Mouse (Mus musculus) intestine, postnatal 0 days (tissue): ENCODE measurements around the gene Smyd2. TPM values are rescaled to one million over a fixed set of nuclear protein-coding genes. Genes with fewer than 3 reads are reported as not detected.

Source experiments
- ATAC-seq: fragments of 200-750 bp; cut with Nextera tagmentation; 2 replicates; pipeline ENCODE4 v1.8.0; 2017; ENCODE audit warnings: mild to moderate bottlenecking, moderate TSS enrichment, moderate library complexity
- H3K27ac ChIP-seq: fragments of 300-500 bp; sonication (generic); 2 replicates; pipeline ENCODE4 v1.5.1; 2014; ENCODE audit warnings: mild to moderate bottlenecking, low read depth, low read length, moderate library complexity
- H3K27me3 ChIP-seq: fragments of 300-500 bp; sonication (generic); replicated peaks from 2 replicates; pipeline ENCODE4 v1.6.1; 2014; ENCODE audit warnings: low read length, mixed read lengths; ENCODE audit not compliant: control insufficient read depth, insufficient read depth
- H3K36me3 ChIP-seq: fragments of 300-500 bp; sonication (generic); 2 replicates; pipeline ENCODE4 v1.6.1; 2014; ENCODE audit warnings: mild to moderate bottlenecking, moderate library complexity; ENCODE audit not compliant: control insufficient read depth, insufficient read depth
- H3K4me1 ChIP-seq: fragments of 300-500 bp; sonication (generic); replicated peaks from 2 replicates; pipeline ENCODE4 v1.6.1; 2014; ENCODE audit warnings: antibody characterized with exemption, low read length, mixed read lengths; ENCODE audit not compliant: control insufficient read depth, insufficient read depth
- H3K4me2 ChIP-seq: fragments of 300-500 bp; sonication (generic); replicated peaks from 2 replicates; pipeline ENCODE4 v1.6.1; 2014; ENCODE audit warnings: low read depth, mild to moderate bottlenecking, moderate library complexity
- H3K4me3 ChIP-seq: fragments of 300-500 bp; sonication (generic); 2 replicates; pipeline ENCODE4 v1.5.1; 2014; ENCODE audit warnings: low read depth, low read length
- H3K9ac ChIP-seq: fragments of 300-500 bp; sonication (generic); 2 replicates; pipeline ENCODE4 v1.6.1; 2014; ENCODE audit warnings: mild to moderate bottlenecking, low read depth, low read length
- H3K9me3 ChIP-seq: fragments of 300-500 bp; sonication (generic); 2 replicates; pipeline ENCODE4 v1.6.1; 2016; ENCODE audit warnings: mixed run types; ENCODE audit not compliant: control insufficient read depth
- CTCF ChIP-seq: sonication (generic); IDR thresholded peaks from 2 replicates; pipeline ENCODE4 v1.5.1; 2016; ENCODE audit warnings: low read depth, mild to moderate bottlenecking, control low read depth, antibody characterized with exemption, moderate library complexity
- WGBS: fragments of 180-500 bp; shearing (Covaris S2); extraction: QIAGEN DNeasy Blood & Tissue Kit; methylation state at CpG from one replicate; pipeline ENCODE4 v1.1.7; 2014; 5-methylcytosine and 5-hydroxymethylcytosine counted together
- polyA plus RNA-seq: library from polyadenylated mRNA; unstranded; fragments of >200 nt; fragmentation: Nextera tagmentation; extraction: Ambion mirVana; gene quantifications from 2 replicates; pipeline ENCODE4 v1.2.1, GENCODE M21; 2015

The Smyd2 gene
- polyA plus RNA-seq, 1 experiment from 2014 or later: 48.1 TPM

- Histone ChIP-seq H3K27me3 (no peaks in the 10 kb centered on the region), H3K9ac (no peak overlapping the region), H3K4me1 (no peaks in the 10 kb centered on the region), H3K36me3 (peaks cover 19% of the 10 kb centered on the region; the same call in 1 of the 2 replicates), H3K27ac (no peak overlapping the region), H3K4me2 (no peak overlapping the region), H3K4me3 (no peak overlapping the region), H3K9me3 (no peaks in the 10 kb centered on the region)
- WGBS: 59% methylated on average over 18 of the region's 18 CpGs
- peak; percentile 75 for TF ChIP-seq CTCF
- ATAC-seq: peak; percentile 34; the same call in 1 of the 2 replicates
These were observed 38.5 kb downstream of the Smyd2 start for GRCm38 (mm10) chr1:189883531-189884170.

DNA sequence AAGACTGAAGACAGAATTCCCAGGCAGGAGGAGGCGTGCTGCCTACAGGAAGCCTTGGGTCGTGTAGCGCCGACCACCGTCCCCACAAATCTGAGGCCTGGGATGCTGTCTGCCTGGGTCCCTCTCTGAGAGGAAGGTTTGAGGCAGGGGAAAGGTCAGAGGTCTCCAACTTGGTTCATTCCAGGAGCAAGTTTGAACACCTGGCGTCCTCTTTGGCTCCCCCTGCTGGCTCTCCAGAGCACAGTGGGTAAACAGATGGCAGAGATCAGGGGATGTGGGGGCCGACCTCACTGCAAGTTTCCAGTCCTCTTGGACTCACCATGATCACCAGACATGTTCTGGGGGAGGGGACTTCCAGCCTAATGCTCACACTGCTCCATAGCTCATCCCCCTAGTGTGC is 39.3 kb downstream of the Smyd2 start:
- peak; percentile 86 for TF ChIP-seq CTCF
- ATAC-seq: no peak
- no peak overlapping the region for H3K9ac ChIP-seq
- WGBS: 48% methylated on average over 7 of the region's 7 CpGs
- no peak overlapping the region for H3K4me3 ChIP-seq
- H3K4me1 ChIP-seq: no peaks in the 10 kb centered on the region
- H3K27me3 ChIP-seq: no peaks in the 10 kb centered on the region
- H3K36me3 ChIP-seq: peaks cover 19% of the 10 kb centered on the region; the same call in 1 of the 2 replicates
- H3K27ac ChIP-seq: no peak overlapping the region
- H3K4me2 ChIP-seq: no peak overlapping the region
- no peaks in the 10 kb centered on the region for H3K9me3 ChIP-seq

DNA sequence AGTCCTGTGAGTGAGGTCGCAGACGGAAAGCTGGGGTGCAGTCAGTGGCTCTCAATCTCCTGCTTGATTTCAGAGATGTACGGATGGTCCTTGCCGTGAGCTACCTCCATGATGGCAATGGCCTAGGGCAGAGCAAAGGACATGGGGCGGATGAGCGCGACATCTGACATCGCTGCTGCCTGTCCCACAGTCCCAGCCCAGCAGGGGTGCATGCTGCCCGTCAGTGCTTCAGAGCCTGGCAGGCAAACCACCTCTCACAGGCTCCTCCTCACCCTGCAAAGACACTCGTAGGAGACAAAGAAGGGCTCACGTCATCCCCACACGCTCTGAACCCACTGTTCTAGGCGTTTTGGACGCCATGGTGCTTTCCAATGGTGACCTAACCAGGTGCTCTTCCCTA is 41.4 kb downstream of the Smyd2 start:
- no peaks in the 10 kb centered on the region for H3K27me3 ChIP-seq
- H3K9me3 ChIP-seq: no peaks in the 10 kb centered on the region
- TF ChIP-seq CTCF: no peak
- no peak overlapping the region for H3K9ac ChIP-seq
- no peak for ATAC-seq
- H3K4me3 ChIP-seq: no peak overlapping the region
- H3K36me3 ChIP-seq: peaks cover 8% of the 10 kb centered on the region; the same call in 1 of the 2 replicates
- WGBS: 84% methylated on average over 14 of the region's 14 CpGs
- H3K27ac ChIP-seq: no peak overlapping the region
- no peak overlapping the region for H3K4me2 ChIP-seq
- no peaks in the 10 kb centered on the region for H3K4me1 ChIP-seq

DNA sequence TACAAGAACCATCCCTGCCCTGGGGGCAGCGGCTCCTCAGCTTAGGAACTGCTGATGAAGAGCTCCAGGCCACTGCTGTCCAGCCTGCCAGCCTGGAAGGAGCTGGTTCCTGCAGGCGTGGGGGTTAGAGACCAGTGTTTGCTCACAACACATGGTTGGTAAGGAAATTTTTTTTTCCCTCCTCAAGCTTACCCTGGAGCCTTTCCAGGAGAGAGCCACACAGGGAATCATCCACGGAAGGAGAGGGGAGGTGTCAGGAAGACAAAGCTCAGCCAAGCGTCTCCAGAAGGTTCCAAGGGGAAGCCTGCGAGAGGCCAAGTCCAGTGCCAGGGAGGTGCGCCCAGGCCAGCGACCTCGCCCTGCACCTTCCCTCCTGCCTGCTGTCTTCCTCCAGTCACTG is 42.2 kb downstream of the Smyd2 start:
- H3K4me3 ChIP-seq: no peak overlapping the region
- H3K27me3 ChIP-seq: no peaks in the 10 kb centered on the region
- no peak overlapping the region for H3K4me2 ChIP-seq
- H3K4me1 ChIP-seq: 0 out of 2 replicates have a peak, but pooled peaks cover 4% of the 10 kb centered on the region
- TF ChIP-seq CTCF: no peak
- no peak overlapping the region for H3K9ac ChIP-seq
- peaks cover 5% of the 10 kb centered on the region; the same call in 1 of the 2 replicates for H3K36me3 ChIP-seq
- ATAC-seq: no peak
- H3K27ac ChIP-seq: no peak overlapping the region
- H3K9me3 ChIP-seq: no peaks in the 10 kb centered on the region
- 57% methylated on average over 8 of the region's 8 CpGs for WGBS

DNA sequence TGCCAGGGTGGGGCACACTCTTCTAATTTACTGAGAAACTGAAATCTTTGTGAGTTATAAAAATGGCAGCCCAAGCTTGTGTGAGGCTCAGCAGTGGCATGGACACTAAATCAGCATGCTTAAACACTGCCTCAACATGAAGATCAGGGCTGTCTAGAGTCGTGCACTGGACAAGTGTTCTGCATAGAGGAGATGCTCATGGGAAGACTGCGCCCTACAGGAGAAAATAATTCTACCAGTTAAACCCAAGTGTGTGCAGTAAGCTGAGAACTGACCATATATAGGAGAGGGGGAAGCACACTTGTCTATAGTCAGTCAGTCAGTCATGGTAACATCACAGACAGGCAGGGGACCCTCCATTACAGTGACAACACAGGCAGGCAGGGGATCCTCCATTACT is 43.0 kb downstream of the Smyd2 start:
- H3K9ac ChIP-seq: no peak overlapping the region
- no peak for ATAC-seq

GRCm38 (mm10) chr1:189876162-189876561 is 46.0 kb downstream of the Smyd2 start:
- Histone ChIP-seq H3K4me3 (no peak overlapping the region), H3K36me3 (no peaks in the 10 kb centered on the region; the same call in 1 of the 2 replicates), H3K9ac (no peak overlapping the region), H3K4me2 (no peak overlapping the region), H3K4me1 (0 out of 2 replicates have a peak, but pooled peaks cover 6% of the 10 kb centered on the region), H3K9me3 (no peaks in the 10 kb centered on the region), H3K27ac (no peak overlapping the region), H3K27me3 (no peaks in the 10 kb centered on the region)
- no peak for ATAC-seq
- WGBS: 62% methylated on average over 8 of the region's 8 CpGs
- no peak for TF ChIP-seq CTCF

More for the DNA sequence above, 43.0 kb downstream of the Smyd2 start:
- Histone ChIP-seq H3K4me3 (no peak overlapping the region), H3K27ac (no peak overlapping the region), H3K9me3 (no peaks in the 10 kb centered on the region), H3K4me1 (0 out of 2 replicates have a peak, but pooled peaks cover 6% of the 10 kb centered on the region), H3K4me2 (no peak overlapping the region), H3K36me3 (peaks cover 5% of the 10 kb centered on the region; the same call in 1 of the 2 replicates), H3K27me3 (no peaks in the 10 kb centered on the region)
- WGBS: 51% methylated on average over 2 of the region's 2 CpGs
- peak; percentile 60 for TF ChIP-seq CTCF
